Mouse (Mus musculus): ENCODE data around the gene Ncor2. TPM values are rescaled to one million over a fixed set of nuclear protein-coding genes. Genes with fewer than 3 reads are reported as not detected.

Ncor2 gene
- polyA plus RNA-seq, 1 experiment: not detected

- H3K4me3 ChIP-seq (ENCODE audit: insufficient read depth, low read depth, low read length): peak within 1 kb of the TSS; percentile 6; the same call in 1 of the 2 replicates
- no peak within 1 kb of the TSS for H3K27ac ChIP-seq (ENCODE audit: insufficient read depth, low read depth, low read length)
- WGBS: 6% methylated on average over 36 of the region's 41 CpGs
- TF ChIP-seq CTCF (IDR thresholded peaks at IDR 0.05; ENCODE audit: insufficient read depth, low read depth, low read length) (no peak), POLR2A (IDR thresholded peaks at IDR 0.05; ENCODE audit: insufficient read depth, low read depth, low read length) (no peak)
- H3K4me1 ChIP-seq (ENCODE audit: control insufficient read depth, insufficient read depth, low read length): peaks cover 25% of the 10 kb centered on the region
These were observed 175.8 kb downstream of the Ncor2 start, which contains the start of gene Rflna for GRCm38 (mm10) chr5:125002969-125003872. Gene Rflna, plus strand, starts transcription at chr5:125003221.

- TF ChIP-seq CTCF (IDR thresholded peaks at IDR 0.05; ENCODE audit: insufficient read depth, low read depth, low read length) (no peak), POLR2A (IDR thresholded peaks at IDR 0.05; ENCODE audit: insufficient read depth, low read depth, low read length) (no peak)
- Histone ChIP-seq H3K27ac (ENCODE audit: insufficient read depth, low read depth, low read length) (no peak overlapping the region), H3K4me3 (ENCODE audit: insufficient read depth, low read depth, low read length) (no peak overlapping the region), H3K4me1 (ENCODE audit: control insufficient read depth, insufficient read depth, low read length) (peaks cover 13% of the 10 kb centered on the region)
- 88% methylated on average over 10 of the region's 10 CpGs for WGBS
These were observed 178.2 kb downstream of the Ncor2 start for GRCm38 (mm10) chr5:125000756-125001250.

- H3K4me3 ChIP-seq (ENCODE audit: insufficient read depth, low read depth, low read length): no peak overlapping the region
- H3K27ac ChIP-seq (ENCODE audit: insufficient read depth, low read depth, low read length): no peak overlapping the region
- WGBS: 85% methylated on average over 4 of the region's 4 CpGs
- peaks cover 6% of the 10 kb centered on the region for H3K4me1 ChIP-seq (ENCODE audit: control insufficient read depth, insufficient read depth, low read length)
- TF ChIP-seq CTCF (IDR thresholded peaks at IDR 0.05; ENCODE audit: insufficient read depth, low read depth, low read length) (no peak), POLR2A (IDR thresholded peaks at IDR 0.05; ENCODE audit: insufficient read depth, low read depth, low read length) (no peak)
These were observed 181.1 kb downstream of the Ncor2 start for GRCm38 (mm10) chr5:124997913-124998312.

- no peak overlapping the region for H3K4me3 ChIP-seq (ENCODE audit: insufficient read depth, low read depth, low read length)
- TF ChIP-seq POLR2A (IDR thresholded peaks at IDR 0.05; ENCODE audit: insufficient read depth, low read depth, low read length) (no peak), CTCF (IDR thresholded peaks at IDR 0.05; ENCODE audit: insufficient read depth, low read depth, low read length) (no peak)
- H3K27ac ChIP-seq (ENCODE audit: insufficient read depth, low read depth, low read length): no peak overlapping the region
- 66% methylated on average over 6 of the region's 6 CpGs for WGBS
- H3K4me1 ChIP-seq (ENCODE audit: control insufficient read depth, insufficient read depth, low read length): peaks cover 7% of the 10 kb centered on the region
These were observed 182.2 kb downstream of the Ncor2 start for GRCm38 (mm10) chr5:124996816-124997215.

- WGBS: 57% methylated on average over 11 of the region's 11 CpGs
- peaks cover 13% of the 10 kb centered on the region for H3K4me1 ChIP-seq (ENCODE audit: control insufficient read depth, insufficient read depth, low read length)
- TF ChIP-seq POLR2A (IDR thresholded peaks at IDR 0.05; ENCODE audit: insufficient read depth, low read depth, low read length) (no peak), CTCF (IDR thresholded peaks at IDR 0.05; ENCODE audit: insufficient read depth, low read depth, low read length) (no peak)
- H3K4me3 ChIP-seq (ENCODE audit: insufficient read depth, low read depth, low read length): no peak overlapping the region
- no peak overlapping the region for H3K27ac ChIP-seq (ENCODE audit: insufficient read depth, low read depth, low read length)
These were observed 186.1 kb downstream of the Ncor2 start for GRCm38 (mm10) chr5:124992891-124993290.

GRCm38 (mm10) chr5:124992323-124992722, 186.7 kb downstream of the Ncor2 start:
- no peak for TF ChIP-seq CTCF (IDR thresholded peaks at IDR 0.05; ENCODE audit: insufficient read depth, low read depth, low read length)
- TF ChIP-seq POLR2A (IDR thresholded peaks at IDR 0.05; ENCODE audit: insufficient read depth, low read depth, low read length): no peak

GRCm38 (mm10) chr5:124989724-124990123, 189.3 kb downstream of the Ncor2 start:
- peaks cover 13% of the 10 kb centered on the region for H3K4me1 ChIP-seq (ENCODE audit: control insufficient read depth, insufficient read depth, low read length)
- H3K27ac ChIP-seq (ENCODE audit: insufficient read depth, low read depth, low read length): no peak overlapping the region
- no peak overlapping the region for H3K4me3 ChIP-seq (ENCODE audit: insufficient read depth, low read depth, low read length)
- WGBS: 76% methylated on average over 2 of the region's 2 CpGs
- TF ChIP-seq POLR2A (IDR thresholded peaks at IDR 0.05; ENCODE audit: insufficient read depth, low read depth, low read length) (no peak), CTCF (IDR thresholded peaks at IDR 0.05; ENCODE audit: insufficient read depth, low read depth, low read length) (no peak)

More at GRCm38 (mm10) chr5:124992323-124992722, 186.7 kb downstream of the Ncor2 start:
- H3K27ac ChIP-seq (ENCODE audit: insufficient read depth, low read depth, low read length): no peak overlapping the region
- 88% methylated on average over 8 of the region's 8 CpGs for WGBS
- H3K4me3 ChIP-seq (ENCODE audit: insufficient read depth, low read depth, low read length): no peak overlapping the region
- peaks cover 15% of the 10 kb centered on the region for H3K4me1 ChIP-seq (ENCODE audit: control insufficient read depth, insufficient read depth, low read length)

- WGBS: 93% methylated on average over 5 of the region's 5 CpGs
- no peak for TF ChIP-seq CTCF (IDR thresholded peaks at IDR 0.05; ENCODE audit: insufficient read depth, low read depth, low read length)
- no peak for TF ChIP-seq POLR2A (IDR thresholded peaks at IDR 0.05; ENCODE audit: insufficient read depth, low read depth, low read length)
- Histone ChIP-seq H3K27ac (ENCODE audit: insufficient read depth, low read depth, low read length) (no peak overlapping the region), H3K4me1 (ENCODE audit: control insufficient read depth, insufficient read depth, low read length) (peaks cover 7% of the 10 kb centered on the region; the same call in 1 of the 2 replicates), H3K4me3 (ENCODE audit: insufficient read depth, low read depth, low read length) (no peak overlapping the region)
These were observed 192.4 kb downstream of the Ncor2 start for GRCm38 (mm10) chr5:124986656-124987055.

- WGBS: 91% methylated on average over 5 of the region's 5 CpGs
- H3K4me3 ChIP-seq (ENCODE audit: insufficient read depth, low read depth, low read length): no peak overlapping the region
- peaks cover 7% of the 10 kb centered on the region; the same call in 1 of the 2 replicates for H3K4me1 ChIP-seq (ENCODE audit: control insufficient read depth, insufficient read depth, low read length)
- no peak overlapping the region for H3K27ac ChIP-seq (ENCODE audit: insufficient read depth, low read depth, low read length)
- TF ChIP-seq CTCF (IDR thresholded peaks at IDR 0.05; ENCODE audit: insufficient read depth, low read depth, low read length) (no peak), POLR2A (IDR thresholded peaks at IDR 0.05; ENCODE audit: insufficient read depth, low read depth, low read length) (no peak)
These were observed 192.8 kb downstream of the Ncor2 start for GRCm38 (mm10) chr5:124986222-124986621.
